Mouse (Mus musculus): Measurements from ENCODE around the gene Adam1a.

DNA sequence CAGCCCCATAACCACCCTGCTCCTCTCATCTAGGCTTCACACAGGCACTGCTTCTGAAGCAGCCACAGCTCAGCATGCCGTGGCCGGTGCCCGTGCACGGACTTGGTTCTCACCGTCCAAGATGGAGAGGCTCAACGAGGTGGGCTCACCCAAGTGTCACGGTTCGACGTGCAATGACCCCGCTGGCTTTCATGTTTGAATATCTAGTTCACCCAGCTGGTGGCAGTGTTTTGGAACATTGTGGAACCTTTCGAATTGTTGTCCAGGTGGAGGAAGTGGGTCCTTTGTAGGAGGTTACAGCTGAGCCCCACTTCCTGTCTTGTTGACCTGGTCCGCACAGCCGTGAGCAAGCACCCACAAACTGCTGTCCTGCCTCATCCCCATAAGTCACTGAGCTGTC, 28.9 kb upstream of the Adam1a start:
- TF ChIP-seq GATA2 (IDR thresholded peaks at IDR 0.05; ENCODE audit: borderline replicate concordance, low read depth, low read length) (no peak), POLR2AphosphoS5 (IDR thresholded peaks at IDR 0.05; ENCODE audit: insufficient replicate concordance, low read depth, low read length) (no peak), CTCF (IDR thresholded peaks at IDR 0.05; ENCODE audit: low read depth, low read length) (no peak), GATA1 (IDR thresholded peaks at IDR 0.05; ENCODE audit: borderline replicate concordance, low read length) (no peak)

All from G1E (cell line).